Mouse (Mus musculus) embryonic fibroblast, embryonic 13.5 days (primary cell): ENCODE data around the gene Cntn4.

Experiments used
- CTCF ChIP-seq: IDR thresholded peaks from 2 replicates; pipeline ENCODE4 v1.5.1; 2011; ENCODE audit warnings: mild to moderate bottlenecking, control low read depth, low read length, moderate library complexity, borderline replicate concordance; ENCODE audit not compliant: insufficient read depth
- POLR2A ChIP-seq: IDR thresholded peaks from 2 replicates; pipeline ENCODE4 v1.6.1; 2011; ENCODE audit warnings: low read depth, mild to moderate bottlenecking, control low read depth, low read length, moderate library complexity

GRCm38 (mm10) chr6:106726078-106726477, 1048.6 kb downstream of the Cntn4 start:
- TF ChIP-seq POLR2A (no peak), CTCF (no peak)
